Mouse (Mus musculus): ENCODE measurements around the gene Col25a1. TPM values are rescaled to one million over a fixed set of nuclear protein-coding genes. Genes with fewer than 3 reads are reported as not detected.

Gene Col25a1
- total RNA-seq (2021) = 10 to 100 TPM; 12.5 to 13.9 TPM
- long read RNA-seq, experiment 1 = 0 reads
- long read RNA-seq, experiment 2, partial matches to known transcripts = 1 of 6 reads
- long read RNA-seq, experiment 2, other reads (novel, unspliced or antisense) = 5 of 6 reads

DNA sequence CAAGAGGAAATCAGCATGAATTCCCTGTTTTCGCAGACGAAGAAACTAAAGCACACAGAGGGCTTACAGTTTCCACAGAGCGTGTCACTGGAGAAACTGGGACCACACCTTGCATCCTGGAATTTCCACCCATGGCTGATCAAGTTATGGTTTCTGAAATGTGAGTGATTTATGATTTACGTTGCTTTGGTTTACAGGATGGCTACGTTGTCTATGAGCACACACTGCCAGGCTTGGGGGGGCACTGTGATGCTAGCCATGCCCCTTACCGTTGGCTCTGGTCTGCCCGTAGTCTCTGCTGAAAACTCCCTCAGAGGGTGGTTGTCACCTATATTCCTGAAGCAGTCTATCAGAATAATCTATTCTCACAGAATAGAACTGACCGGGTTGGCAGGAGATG, at the start of gene Col25a1:
TSS of gene Col25a1 (plus strand) at position 301 of the 400 bp plus-strand sequence.
- DNase-seq (ENCODE audit: low spot score in 2 of 2) = no peak

DNA sequence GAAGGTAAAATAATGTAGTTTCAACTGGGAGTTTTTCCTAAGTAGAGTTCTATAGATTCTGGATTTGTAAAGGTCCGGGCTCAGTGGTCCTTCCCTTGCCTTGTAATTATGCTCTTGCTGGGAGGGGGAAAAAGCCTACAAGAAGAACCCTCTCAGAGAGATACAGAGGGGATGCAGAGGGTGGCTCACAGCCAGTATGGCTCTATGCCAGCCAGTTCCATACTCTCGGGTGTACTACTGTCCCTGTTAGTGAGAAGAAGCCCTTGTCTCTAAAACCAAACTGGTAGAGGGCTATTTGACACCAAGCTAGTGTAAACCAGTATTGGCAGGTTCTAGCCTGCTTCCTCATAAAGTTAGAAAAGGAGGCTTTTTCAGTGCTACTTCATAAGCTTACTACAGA, 48.0 kb upstream of the Col25a1 start:
- DNase-seq (ENCODE audit: low spot score in 2 of 2) = no peak

DNA sequence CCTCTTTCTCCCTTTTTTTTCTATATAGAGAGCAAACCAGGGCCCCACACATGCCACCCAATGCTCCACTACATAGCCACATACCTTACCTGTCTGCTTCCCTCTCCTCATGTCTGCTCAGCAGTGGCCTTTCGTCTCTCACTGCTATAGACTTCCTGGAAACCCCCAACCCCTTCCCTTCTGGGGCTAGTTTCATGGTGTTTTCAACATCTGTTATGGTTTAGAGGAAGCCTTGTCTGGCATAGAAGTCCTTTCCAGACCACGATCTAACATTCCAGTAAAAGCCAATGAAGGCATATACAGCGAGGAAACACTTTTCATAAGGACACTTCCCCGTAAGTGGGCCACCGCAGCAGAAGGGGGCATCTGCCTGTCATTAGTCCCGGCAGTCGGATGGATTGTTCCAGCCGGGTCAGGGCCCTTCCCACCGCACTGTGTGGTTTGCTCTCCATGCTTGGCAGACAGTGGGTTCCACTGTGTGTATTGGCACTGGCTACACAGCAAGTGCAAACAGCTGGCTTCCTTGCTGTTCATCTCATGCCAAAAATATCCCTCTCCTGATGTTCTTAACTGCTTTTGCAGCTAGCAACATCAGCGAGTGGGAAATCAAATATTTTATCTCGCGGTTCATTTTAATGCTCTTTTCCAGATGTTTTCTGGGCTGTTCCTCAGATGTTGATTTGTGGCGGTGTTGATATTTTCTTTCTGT, 44.8 kb upstream of the Col25a1 start:
- no peak for DNase-seq (ENCODE audit: low spot score in 2 of 2)

DNA sequence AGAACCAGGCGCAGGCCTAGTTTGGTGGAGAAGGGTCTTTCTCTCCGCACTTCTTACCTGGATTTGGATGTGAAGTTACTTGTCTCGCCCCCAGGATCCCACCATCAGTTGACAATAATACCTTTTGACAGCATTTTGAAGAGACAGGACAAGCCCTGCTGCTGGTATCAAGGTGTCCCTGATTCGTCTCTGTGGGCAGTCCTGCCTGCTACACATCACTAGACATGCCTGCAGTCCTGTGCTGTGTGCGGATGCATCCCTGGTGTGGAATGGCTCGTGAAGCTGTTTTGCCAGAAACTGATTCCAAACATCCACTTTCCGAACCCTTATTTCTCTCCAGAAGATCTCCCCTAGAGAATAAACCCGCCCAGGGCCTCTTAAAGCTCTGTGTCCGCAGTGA, 43.8 kb upstream of the Col25a1 start:
- DNase-seq (ENCODE audit: low spot score in 2 of 2) = no peak

DNA sequence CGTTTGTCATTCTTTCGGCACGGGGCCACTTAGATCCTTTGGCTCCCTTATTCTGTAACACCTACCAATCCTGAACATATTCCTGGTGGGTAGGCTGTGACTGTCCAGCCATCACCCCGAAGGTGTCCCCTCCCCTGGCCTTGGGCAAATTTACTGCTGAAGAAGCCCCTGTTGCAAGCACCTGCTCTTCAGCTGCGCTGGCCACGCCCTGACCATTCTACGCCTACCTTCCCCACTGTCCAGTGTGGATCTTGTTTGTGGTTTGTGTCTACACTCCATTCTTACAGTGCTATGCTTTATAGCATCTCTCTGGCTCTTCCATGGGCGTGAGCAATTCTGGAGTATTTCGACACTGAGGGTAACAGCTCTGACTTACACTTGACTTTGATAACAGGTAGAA, 42.6 kb upstream of the Col25a1 start:
- DNase-seq (ENCODE audit: low spot score in 2 of 2) = no peak

DNA sequence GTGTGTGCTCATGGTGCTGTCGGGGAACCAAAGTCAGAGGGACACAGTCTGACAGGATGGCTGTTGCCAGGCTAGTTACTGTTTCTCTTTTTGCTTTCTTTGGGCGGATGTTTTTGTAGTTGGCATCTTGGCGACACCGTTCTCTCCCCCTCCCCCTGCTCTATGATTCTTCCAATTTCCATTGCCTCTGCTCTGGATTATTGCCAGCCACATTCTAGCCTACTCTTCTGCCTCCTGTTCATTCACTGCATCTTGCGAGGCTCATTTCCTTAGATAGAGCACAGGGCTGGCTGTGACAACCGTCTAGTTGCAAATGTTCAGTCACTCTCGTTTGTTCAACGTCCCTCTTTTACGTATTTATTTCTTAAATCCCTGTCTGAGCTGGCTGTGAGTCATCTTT, 40.8 kb upstream of the Col25a1 start:
- no peak for DNase-seq (ENCODE audit: low spot score in 2 of 2)

DNA sequence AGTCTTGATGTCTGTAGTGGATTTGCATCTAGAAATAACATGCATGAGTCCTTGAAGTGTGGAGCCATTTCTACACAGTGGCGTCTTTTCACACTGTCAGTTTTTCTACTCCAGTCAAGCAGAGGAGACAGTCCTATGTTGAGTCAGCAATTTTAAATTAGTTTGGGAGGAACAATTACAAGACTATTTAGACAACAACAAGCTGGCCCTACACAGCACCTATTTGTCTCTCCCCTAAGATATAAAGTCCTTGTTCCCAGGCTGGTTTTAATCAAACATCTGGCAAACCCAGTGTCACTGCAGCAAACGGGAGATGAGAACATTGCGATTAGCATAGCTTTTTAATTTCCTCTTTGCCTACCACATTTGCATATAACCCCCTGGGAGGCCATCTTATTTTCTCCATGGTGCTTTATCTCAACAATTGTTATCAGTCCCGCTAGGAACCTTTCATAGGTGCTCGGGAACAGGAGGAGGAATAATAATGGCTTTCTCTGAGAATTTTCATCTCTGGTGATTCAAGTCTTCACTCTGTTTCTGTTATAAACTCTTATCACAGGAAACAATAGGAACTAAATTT, 37.1 kb upstream of the Col25a1 start:
- no peak for DNase-seq (ENCODE audit: low spot score in 2 of 2)

DNA sequence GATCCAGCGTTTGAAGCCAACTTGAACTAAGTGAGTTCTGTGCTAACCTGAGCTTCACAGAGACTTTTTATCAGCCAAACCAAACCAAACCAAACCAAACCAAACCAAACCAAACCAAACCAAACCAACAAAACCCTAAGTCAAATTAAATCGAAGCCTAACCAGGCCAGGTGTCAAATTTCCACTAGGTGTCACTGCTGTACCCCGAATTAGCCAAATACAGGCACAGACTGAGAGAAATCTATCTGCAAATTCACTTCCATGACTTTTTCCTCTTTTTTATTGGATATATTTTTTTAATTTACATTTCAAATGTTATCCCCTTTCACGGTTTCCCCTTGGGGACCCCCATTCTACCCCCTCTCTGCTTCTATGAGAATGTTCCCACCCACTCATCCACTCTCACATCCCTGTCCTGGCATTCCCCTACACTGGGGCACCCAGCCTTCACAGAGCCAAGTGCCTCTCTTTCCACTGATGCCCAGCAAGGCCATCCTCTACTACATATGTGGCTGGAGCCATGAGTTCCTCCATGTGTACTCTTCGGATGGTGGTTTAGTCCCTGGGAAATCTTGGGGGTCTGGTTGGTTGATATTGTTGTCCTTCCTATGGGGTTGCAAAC, 36.0 kb upstream of the Col25a1 start:
- no peak for DNase-seq (ENCODE audit: low spot score in 2 of 2)

DNA sequence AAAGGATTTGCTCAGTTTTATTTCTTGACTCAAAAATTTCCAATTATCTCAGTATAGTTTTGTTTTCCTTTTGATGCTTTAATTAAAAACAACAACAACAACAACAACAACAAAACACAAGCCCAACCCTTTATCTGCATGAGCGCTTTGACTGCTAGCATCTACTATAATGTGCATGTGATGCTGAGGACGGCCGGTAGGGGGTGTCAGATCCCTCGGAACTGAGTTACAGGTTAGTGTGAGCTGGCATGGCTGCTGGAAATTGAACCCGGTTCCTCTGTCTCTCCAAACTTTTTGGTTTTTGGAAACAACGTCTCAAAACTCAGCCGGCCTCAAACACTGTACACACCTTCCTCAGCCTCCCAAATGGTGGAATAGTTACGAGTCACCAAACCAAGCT, 27.8 kb upstream of the Col25a1 start:
- DNase-seq (ENCODE audit: low spot score in 2 of 2) = no peak

DNA sequence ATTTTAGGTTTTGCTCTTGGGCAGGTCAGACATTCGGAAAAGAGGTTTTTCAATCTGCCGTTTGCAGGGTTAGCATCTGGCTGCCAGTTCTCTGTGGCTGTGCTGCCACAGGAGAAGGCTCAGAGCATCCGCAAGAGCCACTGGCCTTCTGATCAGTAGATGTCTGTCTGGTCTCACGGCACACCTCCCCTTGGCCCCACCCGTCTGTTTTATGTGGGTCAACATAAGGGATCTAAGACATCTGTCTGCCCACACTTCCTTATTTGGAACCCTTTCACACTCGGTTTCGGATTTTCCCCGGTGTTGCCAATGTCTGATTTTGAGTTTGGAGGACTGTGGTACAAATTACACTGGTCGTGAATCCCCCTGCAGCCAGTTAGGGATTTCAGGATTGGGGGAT, 26.8 kb upstream of the Col25a1 start:
- no peak for DNase-seq (ENCODE audit: low spot score in 2 of 2)

DNA sequence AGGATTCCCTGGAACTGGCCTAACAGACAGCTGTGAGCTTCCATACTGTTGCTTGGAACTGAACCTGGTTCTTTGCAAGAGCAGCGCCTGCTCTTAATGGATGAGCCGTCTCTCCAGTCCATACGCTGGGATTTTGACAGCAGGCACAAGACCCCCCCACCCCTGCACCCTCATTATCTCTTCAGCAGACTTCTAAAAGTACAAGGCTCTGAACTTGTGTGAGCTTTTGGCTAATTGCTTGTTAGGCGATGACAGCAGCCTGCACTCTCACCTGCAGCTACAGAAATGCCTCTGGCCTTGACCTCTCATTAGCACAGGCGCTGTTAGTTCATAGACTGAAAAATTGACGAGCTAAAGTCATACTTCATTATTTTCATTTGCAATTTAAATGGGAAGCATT, 14.4 kb upstream of the Col25a1 start:
- DNase-seq (ENCODE audit: low spot score in 2 of 2) = no peak

DNA sequence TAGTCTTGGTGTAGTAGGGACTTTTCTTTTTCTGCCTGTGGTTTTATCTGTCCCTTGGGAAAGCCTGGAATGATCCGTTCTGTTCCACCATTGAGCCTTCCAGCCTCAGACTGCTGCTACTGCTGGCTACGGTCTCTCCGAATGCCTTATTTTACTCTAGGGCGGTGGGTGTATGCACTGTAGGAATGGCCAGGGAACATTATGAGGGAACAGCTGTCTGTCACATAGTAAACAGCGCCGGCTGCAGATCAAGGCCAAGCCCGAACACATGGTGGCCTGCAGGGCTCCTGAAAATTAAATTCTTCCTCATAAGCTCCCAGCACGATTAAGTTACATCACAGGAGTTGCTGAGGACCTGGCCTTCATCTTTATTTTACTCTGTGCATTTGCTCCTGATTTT, 3.5 kb upstream of the Col25a1 start:
- DNase-seq (ENCODE audit: low spot score in 2 of 2) = no peak

DNA sequence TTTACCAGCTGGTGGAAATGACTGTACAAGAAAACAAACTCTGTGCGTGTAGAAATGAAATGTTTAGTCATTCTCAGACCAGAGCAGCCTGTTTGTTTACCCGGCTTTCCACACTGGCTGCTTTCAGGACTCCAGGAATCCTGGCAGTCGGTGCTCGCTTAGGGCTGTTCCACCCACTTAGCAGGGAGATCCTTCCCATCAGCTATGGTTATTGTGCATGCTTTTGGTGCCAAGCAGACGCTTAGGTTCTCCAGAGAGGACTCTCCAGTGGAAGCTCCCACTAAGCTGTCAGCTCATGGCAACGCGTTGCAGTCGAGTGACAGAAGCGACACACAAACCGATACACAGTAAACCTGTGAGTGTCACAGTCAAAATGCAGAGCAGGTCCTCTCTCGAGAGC, 2.7 kb upstream of the Col25a1 start:
- DNase-seq (ENCODE audit: low spot score in 2 of 2) = no peak

DNA sequence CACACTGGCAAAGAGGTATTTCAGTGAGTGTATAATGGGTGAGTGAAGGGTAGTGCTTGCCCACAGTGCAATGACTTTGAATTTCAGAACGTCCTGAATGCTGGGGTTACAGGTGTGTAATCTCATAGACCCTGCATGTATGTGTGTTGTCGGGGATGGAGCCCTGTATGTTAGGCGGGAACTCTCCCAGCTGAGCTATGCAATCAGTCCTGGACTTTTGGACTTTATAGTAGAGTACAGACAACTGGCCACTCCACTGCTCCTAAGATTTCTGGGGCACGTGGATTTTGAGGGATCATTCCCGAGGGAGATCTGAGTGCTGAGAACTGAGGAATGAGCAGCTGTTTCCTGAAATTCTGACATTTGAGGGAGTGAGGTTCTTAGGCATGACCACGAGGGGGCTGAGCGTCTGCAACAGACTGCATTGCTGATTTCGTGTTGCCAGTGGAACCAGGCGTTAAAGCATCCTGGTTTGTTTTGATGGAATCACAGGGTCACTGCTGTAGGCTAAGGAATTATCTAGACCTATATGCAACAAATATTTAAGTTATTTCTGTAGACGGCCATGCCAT, 1.6 kb upstream of the Col25a1 start:
- no peak for DNase-seq (ENCODE audit: low spot score in 2 of 2)

DNA sequence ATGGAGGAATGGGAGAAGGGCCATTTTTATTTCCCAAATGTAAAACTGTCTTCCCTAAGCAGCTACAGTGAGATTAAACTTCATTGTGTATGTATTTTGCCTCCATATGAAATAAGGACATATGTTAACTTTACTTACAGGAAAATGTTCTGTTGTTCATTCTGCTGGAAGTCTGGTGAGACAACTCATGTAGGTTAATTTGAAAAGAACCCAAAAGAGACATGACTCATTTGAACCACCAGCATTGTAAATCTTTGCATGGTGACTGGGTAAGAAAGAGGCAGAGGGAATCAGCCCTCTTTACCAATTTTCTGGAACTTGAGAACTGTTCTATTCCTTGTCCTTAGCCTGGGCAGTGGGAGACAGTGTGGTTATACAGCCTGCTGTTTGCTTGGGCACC, 5.9 kb downstream of the Col25a1 start:
- no peak for DNase-seq (ENCODE audit: low spot score in 2 of 2)

DNA sequence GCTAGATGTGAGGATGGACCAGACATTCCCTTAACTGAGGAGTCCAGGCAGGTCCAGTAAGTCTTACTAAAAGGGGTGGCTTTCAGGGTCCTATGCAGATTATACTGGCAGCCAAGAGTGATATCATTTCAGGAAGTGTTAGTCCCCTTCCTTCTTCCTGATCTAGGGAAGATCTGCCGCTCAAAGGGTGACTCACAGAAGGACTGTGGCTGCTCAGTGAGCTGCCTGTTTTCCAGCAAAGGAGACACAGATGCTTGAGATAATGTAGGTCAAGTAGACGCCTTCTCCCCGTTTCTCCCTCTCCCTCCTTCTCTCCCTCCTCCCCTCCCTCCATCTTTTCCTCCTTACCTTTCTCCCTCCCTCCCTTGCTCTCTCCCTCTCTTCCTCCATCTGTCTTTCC, 6.3 kb downstream of the Col25a1 start:
- no peak for DNase-seq (ENCODE audit: low spot score in 2 of 2)

DNA sequence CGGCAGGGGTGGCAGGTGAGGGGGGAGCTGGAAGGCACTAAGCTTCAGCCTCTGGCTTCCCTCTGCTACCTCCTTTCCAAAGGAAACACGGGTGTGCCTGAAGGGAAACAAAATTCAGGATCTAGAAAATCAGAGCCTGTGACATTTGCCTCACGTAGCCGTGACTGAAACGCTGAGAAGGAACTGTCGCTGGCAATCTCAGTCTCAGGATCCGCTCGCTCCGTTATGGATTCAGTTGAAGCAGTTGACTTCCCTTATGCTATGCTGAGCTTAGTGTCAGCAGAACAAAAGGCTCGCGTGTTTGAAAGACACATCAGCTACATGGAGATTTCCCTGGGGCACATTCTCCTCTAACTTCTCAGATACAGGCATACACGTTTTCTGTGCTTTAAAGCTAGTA, 14.6 kb downstream of the Col25a1 start:
- DNase-seq (ENCODE audit: low spot score in 2 of 2) = no peak

DNA sequence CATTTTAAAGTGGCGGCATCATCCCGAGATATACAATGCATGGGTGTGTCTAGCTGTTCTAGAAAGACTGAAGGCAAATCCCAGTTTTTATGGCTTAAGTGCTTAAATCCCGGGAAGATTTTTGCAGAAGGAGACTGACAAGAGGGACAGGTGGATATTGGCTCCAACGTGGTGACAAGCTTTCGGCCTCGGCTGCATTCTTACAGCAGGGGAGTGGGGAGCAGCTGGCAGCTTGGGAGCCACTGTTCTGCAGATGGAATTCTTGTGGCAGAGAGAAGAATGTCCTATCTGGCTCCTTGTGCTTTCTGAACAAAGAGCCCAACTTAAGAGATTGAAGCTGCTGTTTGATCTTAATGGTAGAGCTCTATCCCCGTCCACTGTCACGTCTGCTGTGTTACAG, 16.5 kb downstream of the Col25a1 start:
- no peak for DNase-seq (ENCODE audit: low spot score in 2 of 2)

DNA sequence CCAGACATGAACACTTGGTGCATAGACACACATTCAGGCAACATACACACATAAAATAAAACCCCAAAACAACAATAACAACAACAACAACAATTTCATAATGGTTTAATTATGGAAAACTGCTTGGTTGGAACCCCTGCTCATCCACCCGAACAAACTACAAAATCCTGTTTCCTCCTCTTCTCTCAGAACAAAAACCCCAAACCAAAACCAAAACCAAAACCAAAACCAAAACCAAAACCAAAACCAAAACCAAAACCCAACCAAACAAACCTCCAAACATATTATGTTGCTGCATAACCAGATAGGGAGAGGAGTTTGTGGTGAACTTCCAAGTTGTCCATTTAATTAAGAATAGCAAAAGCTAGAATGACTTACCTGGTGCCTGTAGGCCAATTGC, 17.9 kb downstream of the Col25a1 start:
- DNase-seq (ENCODE audit: low spot score in 2 of 2) = no peak

DNA sequence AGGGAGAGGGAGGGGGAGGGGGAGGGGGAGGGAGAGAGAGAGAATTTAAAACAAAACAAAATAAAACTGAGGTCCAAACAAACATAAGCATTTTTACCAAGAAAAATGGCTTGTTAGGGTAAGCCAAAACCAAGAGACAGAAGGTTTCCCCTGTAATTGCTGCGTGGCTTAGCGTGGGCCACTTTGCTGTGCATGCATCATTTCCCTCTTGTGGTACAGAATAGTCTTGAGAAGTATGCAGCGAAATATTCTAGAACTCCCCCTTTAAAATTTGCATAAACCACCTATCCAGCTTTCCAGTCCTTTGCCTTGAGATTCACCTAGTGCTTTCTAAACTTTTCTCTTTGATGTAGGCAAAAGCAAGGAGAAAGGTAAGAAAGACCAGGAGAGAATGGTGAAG, 21.8 kb downstream of the Col25a1 start:
- no peak for DNase-seq (ENCODE audit: low spot score in 2 of 2)

DNA sequence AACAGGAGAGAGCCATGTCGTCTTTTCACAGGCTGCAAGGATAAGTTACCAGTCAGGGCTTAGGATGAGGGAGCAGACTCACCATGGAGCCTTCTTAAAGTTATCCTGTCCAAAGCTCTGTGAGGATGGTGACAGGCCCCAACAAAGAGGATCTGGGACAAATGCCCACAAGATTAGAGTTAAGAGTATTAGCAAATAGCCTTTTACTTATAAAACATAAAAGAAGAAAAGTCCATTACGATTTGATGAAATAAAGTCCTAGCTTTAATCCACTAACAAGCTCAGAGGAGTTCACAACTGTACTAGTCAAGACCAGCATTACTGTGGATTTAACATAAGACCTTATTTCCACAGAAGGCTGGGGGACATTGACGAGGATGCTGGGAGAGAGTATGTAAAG, 26.2 kb downstream of the Col25a1 start:
- DNase-seq (ENCODE audit: low spot score in 2 of 2) = no peak

DNA sequence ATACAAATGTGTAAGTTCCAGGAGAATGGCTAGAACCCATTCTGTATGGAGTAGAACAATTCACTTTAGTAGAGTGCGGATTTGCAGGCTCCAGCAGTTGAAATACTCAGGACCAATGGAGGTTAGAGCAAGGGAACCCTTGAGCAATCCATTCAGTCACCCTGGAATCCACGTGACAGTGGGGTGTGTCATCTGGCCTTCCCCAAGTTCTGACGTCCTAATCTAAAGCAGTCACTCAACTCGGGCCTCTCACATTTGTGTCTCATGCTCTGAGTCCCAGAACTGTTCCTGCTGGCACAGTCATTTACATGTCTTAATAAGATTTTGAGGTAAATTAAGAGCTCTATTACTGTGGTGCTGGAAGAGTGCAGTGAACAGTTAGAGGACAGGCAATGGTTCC, 28.6 kb downstream of the Col25a1 start:
- no peak for DNase-seq (ENCODE audit: low spot score in 2 of 2)
